Mouse (Mus musculus) megakaryocyte, embryonic 14.5 days (primary cell): ENCODE measurements around the gene Dock6.

Experiments used
- FLI1 ChIP-seq: IDR thresholded peaks from 2 replicates; pipeline ENCODE4 v1.6.1; 2012; ENCODE audit warnings: low read length, inconsistent platforms, mixed read lengths
- GATA1 ChIP-seq: IDR thresholded peaks from 3 replicates; pipeline ENCODE4 v1.6.1; 2012; ENCODE audit warnings: mixed read lengths, low read length, inconsistent platforms, borderline replicate concordance

DNA sequence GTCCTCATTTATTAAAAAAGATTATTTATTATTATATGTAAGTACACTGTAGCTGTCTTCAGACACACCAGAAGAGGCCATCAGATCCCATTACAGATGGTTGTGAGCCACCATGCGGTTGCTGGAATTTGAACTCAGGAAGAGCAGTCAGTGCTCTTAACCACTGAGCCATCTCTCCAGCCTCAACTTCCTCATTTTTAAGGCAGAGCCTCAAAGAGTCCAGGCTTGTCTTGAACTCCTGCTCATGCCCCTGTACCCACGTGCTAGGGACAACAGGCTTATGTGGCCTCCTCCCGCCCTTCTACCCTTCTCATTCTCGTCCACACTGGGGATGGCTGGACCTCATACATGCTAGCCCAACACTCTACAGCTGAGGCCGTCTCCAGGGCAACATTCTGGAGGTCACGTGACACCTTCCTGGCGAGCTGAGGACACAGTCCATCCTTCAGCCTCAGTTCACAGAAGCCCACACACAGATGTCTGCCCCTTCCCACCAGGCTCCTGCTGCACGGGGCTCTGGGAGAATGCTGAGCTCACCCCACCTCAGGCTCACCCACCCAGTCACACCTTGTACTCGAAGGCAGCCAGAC is 35.6 kb downstream of the Dock6 start:
- TF ChIP-seq GATA1 (no peak), FLI1 (no peak)
